Mouse (Mus musculus): ENCODE data around the gene Olfr910. TPM values are rescaled to one million over a fixed set of nuclear protein-coding genes. Genes with fewer than 3 reads are reported as not detected.

The Olfr910 gene
- polyA plus RNA-seq (2015; fragmentation: Nextera tagmentation; extraction: Ambion mirVana), result not detected in 2 replicates

DNA sequence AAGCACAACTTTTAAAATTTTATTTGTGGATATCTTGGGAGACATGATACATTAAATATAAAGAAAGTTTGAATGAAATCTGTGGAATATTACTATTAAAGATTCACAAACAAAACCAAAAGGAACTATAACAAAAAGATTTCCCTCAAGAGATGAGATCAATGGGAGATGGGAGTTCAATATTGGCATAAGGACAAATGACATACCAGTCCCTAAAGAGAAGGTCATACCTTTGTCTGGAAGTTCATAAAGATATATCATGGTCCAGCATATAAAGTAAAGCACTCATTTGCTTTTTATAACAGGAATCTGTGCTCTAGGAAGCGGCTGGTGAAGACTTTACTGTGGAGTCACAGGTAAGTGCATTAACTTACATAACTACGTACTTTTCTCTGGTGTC lies at the start of gene Olfr910:
Gene Olfr910, plus strand, starts transcription at position 301 of the 400 bp plus-strand sequence.

DNA sequence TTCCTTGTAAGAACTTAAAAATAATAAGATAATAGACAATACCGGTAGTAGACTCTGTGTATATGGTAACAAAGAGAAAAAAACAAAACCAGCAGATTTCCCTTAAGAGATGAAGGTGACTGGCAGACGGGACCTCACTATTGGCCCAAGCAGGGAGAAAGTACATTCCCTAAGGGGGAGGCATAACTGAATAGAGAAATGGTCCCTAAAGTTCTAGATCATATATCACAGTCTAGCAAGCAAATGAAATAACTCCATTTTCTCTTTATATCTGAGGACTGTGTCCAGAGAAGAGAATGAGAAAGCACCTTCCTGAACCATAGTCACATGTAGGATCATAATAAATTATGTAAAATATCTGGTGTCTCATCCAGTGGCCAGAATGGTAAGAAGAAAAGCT lies 42.1 kb upstream of the Olfr910 start, which contains the start of gene Olfr907:
Gene Olfr907, plus strand, starts transcription at position 301 of the 400 bp plus-strand sequence.

DNA sequence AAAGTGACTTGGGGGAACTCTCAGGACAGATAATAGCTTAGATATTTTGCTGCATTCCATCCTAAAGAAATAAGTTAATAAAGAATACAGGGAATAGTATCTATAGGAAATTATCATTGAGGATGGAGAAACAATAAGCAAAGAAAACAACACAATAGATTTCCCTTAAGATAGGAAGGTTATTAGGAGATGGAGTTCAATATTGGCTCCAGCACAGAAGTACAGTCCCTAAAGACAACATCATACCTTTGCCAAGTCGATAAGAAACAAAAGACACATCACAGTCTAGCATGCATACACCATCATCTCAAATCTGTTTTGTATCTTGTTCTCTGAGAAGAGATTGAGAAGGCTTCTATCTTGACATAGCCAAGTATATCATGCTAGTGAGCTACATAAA lies 16.4 kb upstream of the Olfr910 start, which contains the start of gene Olfr911-ps1:
Gene Olfr911-ps1, plus strand, starts transcription at position 301 of the 400 bp plus-strand sequence.

DNA sequence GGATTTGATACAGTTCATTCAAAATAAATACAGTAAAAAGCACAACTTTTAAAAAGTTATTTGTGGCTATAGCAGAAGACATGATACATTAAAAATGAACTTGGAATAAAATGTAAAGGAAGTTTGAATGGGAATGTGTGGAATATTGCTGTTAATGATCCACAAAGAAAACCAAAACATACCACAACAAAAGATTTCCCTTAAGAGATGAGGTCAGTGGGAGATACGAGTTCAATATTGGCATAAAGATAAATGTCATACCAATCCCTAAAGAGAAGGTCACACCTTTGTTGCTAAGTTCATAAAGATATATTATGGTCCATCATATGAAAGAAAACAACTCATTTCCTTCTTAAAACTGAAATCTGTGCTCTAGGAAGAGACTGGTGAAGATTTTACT lies 42.2 kb downstream of the Olfr910 start, which contains the start of gene Olfr912:
Gene Olfr912, plus strand, starts transcription at position 301 of the 400 bp plus-strand sequence.

Other genes starting within 250 kb of the Olfr910 start
- gene Olfr896-ps1, start 246.7 kb upstream of the Olfr910 start, polyA plus RNA-seq (2015; fragmentation: Nextera tagmentation; extraction: Ambion mirVana), result not detected in 2 replicates
- gene Olfr25, start 208.8 kb upstream of the Olfr910 start, polyA plus RNA-seq (2015; fragmentation: Nextera tagmentation; extraction: Ambion mirVana), result not detected in 2 replicates
- gene Olfr898, start 189.4 kb upstream of the Olfr910 start, polyA plus RNA-seq (2015; fragmentation: Nextera tagmentation; extraction: Ambion mirVana), result not detected in 2 replicates
- not detected in 2 replicates for gene Olfr250, start 171.0 kb upstream of the Olfr910 start, polyA plus RNA-seq (2015; fragmentation: Nextera tagmentation; extraction: Ambion mirVana)
- not detected in 2 replicates for gene Olfr251, start 160.8 kb upstream of the Olfr910 start, polyA plus RNA-seq (2015; fragmentation: Nextera tagmentation; extraction: Ambion mirVana)
- not detected in 2 replicates for gene Olfr147, start 136.2 kb upstream of the Olfr910 start, polyA plus RNA-seq (2015; fragmentation: Nextera tagmentation; extraction: Ambion mirVana)
- gene Olfr901, start 108.4 kb upstream of the Olfr910 start, polyA plus RNA-seq (2015; fragmentation: Nextera tagmentation; extraction: Ambion mirVana), result not detected in 2 replicates
- not detected in 2 replicates for gene Olfr902, start 90.2 kb upstream of the Olfr910 start, polyA plus RNA-seq (2015; fragmentation: Nextera tagmentation; extraction: Ambion mirVana)
- not detected in 2 replicates for gene Olfr904, start 74.7 kb upstream of the Olfr910 start, polyA plus RNA-seq (2015; fragmentation: Nextera tagmentation; extraction: Ambion mirVana)
- gene Olfr905, start 66.7 kb upstream of the Olfr910 start, polyA plus RNA-seq (2015; fragmentation: Nextera tagmentation; extraction: Ambion mirVana), result not detected in 2 replicates
- not detected in 2 replicates for gene Olfr906, start 50.8 kb upstream of the Olfr910 start, polyA plus RNA-seq (2015; fragmentation: Nextera tagmentation; extraction: Ambion mirVana)
- not detected in 2 replicates for gene Olfr907, start 42.0 kb upstream of the Olfr910 start, polyA plus RNA-seq (2015; fragmentation: Nextera tagmentation; extraction: Ambion mirVana)
- gene Olfr911-ps1, start 16.3 kb upstream of the Olfr910 start, polyA plus RNA-seq (2015; fragmentation: Nextera tagmentation; extraction: Ambion mirVana), result not detected in 2 replicates
- not detected in 2 replicates for gene Olfr912, start 42.3 kb downstream of the Olfr910 start, polyA plus RNA-seq (2015; fragmentation: Nextera tagmentation; extraction: Ambion mirVana)
- not detected in 2 replicates for gene Olfr913, start 54.9 kb downstream of the Olfr910 start, polyA plus RNA-seq (2015; fragmentation: Nextera tagmentation; extraction: Ambion mirVana)
- not detected in 2 replicates for gene Olfr914, start 67.3 kb downstream of the Olfr910 start, polyA plus RNA-seq (2015; fragmentation: Nextera tagmentation; extraction: Ambion mirVana)
- gene Olfr916, start 122.0 kb downstream of the Olfr910 start, polyA plus RNA-seq (2015; fragmentation: Nextera tagmentation; extraction: Ambion mirVana), result not detected in 2 replicates
- gene Olfr917, start 128.0 kb downstream of the Olfr910 start, polyA plus RNA-seq (2015; fragmentation: Nextera tagmentation; extraction: Ambion mirVana), result not detected in 2 replicates
- not detected in 2 replicates for gene Olfr918, start 136.8 kb downstream of the Olfr910 start, polyA plus RNA-seq (2015; fragmentation: Nextera tagmentation; extraction: Ambion mirVana)
- gene Olfr919, start 165.8 kb downstream of the Olfr910 start, polyA plus RNA-seq (2015; fragmentation: Nextera tagmentation; extraction: Ambion mirVana), result not detected in 2 replicates
- 11.2 and 13.3 TPM in 2 replicates for gene Vwa5a, start 180.4 kb downstream of the Olfr910 start, polyA plus RNA-seq (2015; fragmentation: Nextera tagmentation; extraction: Ambion mirVana)
- gene Olfr920, start 214.4 kb downstream of the Olfr910 start, polyA plus RNA-seq (2015; fragmentation: Nextera tagmentation; extraction: Ambion mirVana), result 0.05 TPM in 1 of 2 replicates, not detected in the other
- not detected in 2 replicates for gene Olfr921, start 235.2 kb downstream of the Olfr910 start, polyA plus RNA-seq (2015; fragmentation: Nextera tagmentation; extraction: Ambion mirVana)

Measured in neural tube, postnatal 0 days (tissue).